Mouse (Mus musculus): ENCODE results near the gene Gm10642. TPM values are rescaled to one million over a fixed set of nuclear protein-coding genes. Genes with fewer than 3 reads are reported as not detected.

Gene Gm10642
- polyA plus RNA-seq, 1 experiment: 29.1 TPM

DNA sequence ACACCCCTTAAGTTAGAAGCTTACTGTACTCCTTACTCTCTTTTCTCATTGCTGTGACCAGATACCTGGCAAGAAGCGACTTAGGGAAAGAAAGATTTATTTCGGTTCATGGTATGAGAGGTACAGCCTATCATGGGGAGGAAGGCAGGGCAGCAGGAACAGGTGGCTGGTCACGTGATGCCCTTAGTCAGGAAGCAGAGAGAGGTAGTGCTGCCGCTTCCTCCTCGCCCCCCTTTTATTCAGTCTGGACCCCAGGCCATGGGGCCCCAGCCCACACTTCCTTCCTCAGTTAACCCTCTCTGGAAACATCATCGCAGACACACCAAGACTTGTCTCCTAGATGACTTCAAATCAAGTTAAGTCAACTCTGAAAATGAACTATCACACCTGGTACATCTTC lies 15.2 kb downstream of the Gm10642 start:
- Histone ChIP-seq H3K9me3 (0 out of 2 replicates have a peak, but pooled peaks cover 3% of the 10 kb centered on the region), H3K4me1 (peaks cover 60% of the 10 kb centered on the region), H3K27me3 (replicated peaks) (no peaks in the 10 kb centered on the region), H3K4me3 (replicated peaks) (peak overlapping the region; percentile 57), H3K36me3 (replicated peaks; ENCODE audit: low read length) (peaks cover 2% of the 10 kb centered on the region)
- no peak for TF ChIP-seq FLI1 (IDR thresholded peaks at IDR 0.05; ENCODE audit: low read length)
- no peak for TF ChIP-seq GATA1 (IDR thresholded peaks at IDR 0.05; ENCODE audit: borderline replicate concordance, low read length)

GRCm38 (mm10) chr9:70671772-70672579 lies 15.9 kb downstream of the Gm10642 start:
- peaks cover 57% of the 10 kb centered on the region for H3K4me1 ChIP-seq
- TF ChIP-seq FLI1 (IDR thresholded peaks at IDR 0.05; ENCODE audit: low read length) (no peak), GATA1 (IDR thresholded peaks at IDR 0.05; ENCODE audit: borderline replicate concordance, low read length) (no peak)
- no peaks in the 10 kb centered on the region for H3K27me3 ChIP-seq (replicated peaks)
- H3K9me3 ChIP-seq: 0 out of 2 replicates have a peak, but pooled peaks cover 3% of the 10 kb centered on the region
- peaks cover 2% of the 10 kb centered on the region for H3K36me3 ChIP-seq (replicated peaks; ENCODE audit: low read length)
- H3K4me3 ChIP-seq (replicated peaks): peak overlapping the region; percentile 51

DNA sequence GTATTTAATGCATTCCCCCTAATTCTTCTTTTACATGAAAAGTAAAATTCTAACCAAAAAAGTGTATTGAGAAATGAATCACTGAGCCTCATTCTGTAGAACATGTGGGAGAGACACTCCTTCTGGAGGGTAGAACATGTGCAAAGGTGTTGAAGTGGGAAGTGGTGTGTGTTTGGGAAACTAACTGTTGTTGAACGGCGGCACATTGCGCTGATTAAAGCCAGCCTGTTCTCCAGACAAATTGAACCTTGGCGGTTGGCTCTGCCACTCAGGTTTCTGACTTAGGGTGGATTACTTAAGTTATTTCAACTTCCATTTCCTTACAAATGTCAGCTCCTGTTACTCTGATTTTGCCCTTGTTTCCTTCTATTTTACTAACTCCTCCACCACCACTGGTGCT lies 17.6 kb downstream of the Gm10642 start:
- no peaks in the 10 kb centered on the region for H3K36me3 ChIP-seq (replicated peaks; ENCODE audit: low read length)
- no peak overlapping the region for H3K4me3 ChIP-seq (replicated peaks)
- no peaks in the 10 kb centered on the region for H3K9me3 ChIP-seq
- H3K27me3 ChIP-seq (replicated peaks): no peaks in the 10 kb centered on the region
- TF ChIP-seq FLI1 (IDR thresholded peaks at IDR 0.05; ENCODE audit: low read length) (no peak), GATA1 (IDR thresholded peaks at IDR 0.05; ENCODE audit: borderline replicate concordance, low read length) (no peak)
- peaks cover 62% of the 10 kb centered on the region for H3K4me1 ChIP-seq

DNA sequence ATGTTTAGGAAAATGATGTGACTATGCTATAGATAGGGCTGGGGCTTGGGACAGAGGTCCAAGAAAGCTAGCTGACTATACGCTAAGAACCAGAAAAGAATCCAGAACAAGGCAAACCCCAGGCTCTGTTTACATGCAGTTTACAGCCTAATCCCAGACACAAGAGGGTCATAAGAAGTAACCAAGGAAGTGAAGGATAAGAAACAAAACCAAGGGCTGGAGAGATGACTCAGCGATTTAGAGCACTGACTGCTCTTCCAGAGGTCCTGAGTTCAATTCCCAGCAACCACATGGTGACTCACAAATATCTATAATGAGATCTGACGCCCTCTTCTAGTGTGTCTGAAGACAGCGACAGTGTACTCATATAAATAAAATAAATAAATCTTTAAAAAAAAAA lies 19.1 kb downstream of the Gm10642 start:
- no peaks in the 10 kb centered on the region for H3K27me3 ChIP-seq (replicated peaks)
- no peak overlapping the region for H3K4me3 ChIP-seq (replicated peaks)
- no peaks in the 10 kb centered on the region for H3K9me3 ChIP-seq
- TF ChIP-seq FLI1 (IDR thresholded peaks at IDR 0.05; ENCODE audit: low read length): no peak
- no peak for TF ChIP-seq GATA1 (IDR thresholded peaks at IDR 0.05; ENCODE audit: borderline replicate concordance, low read length)
- H3K36me3 ChIP-seq (replicated peaks; ENCODE audit: low read length): no peaks in the 10 kb centered on the region
- peaks cover 58% of the 10 kb centered on the region for H3K4me1 ChIP-seq

- Histone ChIP-seq H3K27me3 (replicated peaks) (no peaks in the 10 kb centered on the region), H3K4me1 (peaks cover 53% of the 10 kb centered on the region), H3K4me3 (replicated peaks) (no peak overlapping the region), H3K36me3 (replicated peaks; ENCODE audit: low read length) (no peaks in the 10 kb centered on the region), H3K9me3 (no peaks in the 10 kb centered on the region)
- TF ChIP-seq FLI1 (IDR thresholded peaks at IDR 0.05; ENCODE audit: low read length) (no peak), GATA1 (IDR thresholded peaks at IDR 0.05; ENCODE audit: borderline replicate concordance, low read length) (no peak)
These were observed 19.9 kb downstream of the Gm10642 start for GRCm38 (mm10) chr9:70675961-70676360.

DNA sequence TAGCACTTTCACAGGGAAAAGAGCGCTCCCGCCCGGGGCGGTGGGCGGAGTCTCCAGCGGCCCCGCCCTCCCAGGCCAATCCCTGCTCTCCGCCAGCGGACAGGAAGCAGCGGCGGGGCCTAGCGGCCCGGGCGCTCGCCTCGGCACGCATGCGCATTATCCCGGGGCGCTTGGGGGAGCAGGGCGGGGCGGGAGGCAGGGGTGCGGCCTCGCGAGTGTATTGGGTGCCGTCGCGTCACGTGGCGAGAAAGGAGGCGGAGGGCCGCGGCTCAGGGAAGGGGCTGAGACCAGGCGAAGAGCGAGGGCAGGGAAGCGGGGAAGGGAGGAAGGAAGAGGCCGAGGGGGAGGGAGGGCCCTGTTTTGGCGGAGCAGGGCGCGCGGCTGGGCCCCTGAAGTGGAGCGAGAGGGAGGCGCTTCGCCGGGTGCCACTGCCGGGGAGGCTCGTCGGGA lies 22.7 kb downstream of the Gm10642 start, which contains the start of gene Adam10:
TSS of gene Adam10 (plus strand) at position 316 of the 450 bp plus-strand sequence.
- TF ChIP-seq FLI1 (IDR thresholded peaks at IDR 0.05; ENCODE audit: low read length) (no peak), GATA1 (IDR thresholded peaks at IDR 0.05; ENCODE audit: borderline replicate concordance, low read length) (no peak)
- Histone ChIP-seq H3K4me1 (peaks cover 49% of the 10 kb centered on the region), H3K36me3 (replicated peaks; ENCODE audit: low read length) (peaks cover 5% of the 10 kb centered on the region), H3K4me3 (replicated peaks) (peak within 1 kb of the TSS; percentile 99), H3K27me3 (replicated peaks) (no peaks in the 10 kb centered on the region), H3K9me3 (no peaks in the 10 kb centered on the region)

- H3K4me3 ChIP-seq (replicated peaks): peak overlapping the region; percentile 99
- peaks cover 9% of the 10 kb centered on the region for H3K36me3 ChIP-seq (replicated peaks; ENCODE audit: low read length)
- no peak for TF ChIP-seq GATA1 (IDR thresholded peaks at IDR 0.05; ENCODE audit: borderline replicate concordance, low read length)
- no peak for TF ChIP-seq FLI1 (IDR thresholded peaks at IDR 0.05; ENCODE audit: low read length)
- peaks cover 47% of the 10 kb centered on the region for H3K4me1 ChIP-seq
- H3K27me3 ChIP-seq (replicated peaks): no peaks in the 10 kb centered on the region
- H3K9me3 ChIP-seq: no peaks in the 10 kb centered on the region
These were observed 23.4 kb downstream of the Gm10642 start for GRCm38 (mm10) chr9:70679132-70680091.

- H3K4me3 ChIP-seq (replicated peaks): peak overlapping the region; percentile 99
- no peaks in the 10 kb centered on the region for H3K27me3 ChIP-seq (replicated peaks)
- H3K9me3 ChIP-seq: no peaks in the 10 kb centered on the region
- no peak for TF ChIP-seq GATA1 (IDR thresholded peaks at IDR 0.05; ENCODE audit: borderline replicate concordance, low read length)
- TF ChIP-seq FLI1 (IDR thresholded peaks at IDR 0.05; ENCODE audit: low read length): no peak
- H3K4me1 ChIP-seq: peaks cover 53% of the 10 kb centered on the region
- peaks cover 24% of the 10 kb centered on the region for H3K36me3 ChIP-seq (replicated peaks; ENCODE audit: low read length)
These were observed 26.2 kb downstream of the Gm10642 start for GRCm38 (mm10) chr9:70682202-70682601.

DNA sequence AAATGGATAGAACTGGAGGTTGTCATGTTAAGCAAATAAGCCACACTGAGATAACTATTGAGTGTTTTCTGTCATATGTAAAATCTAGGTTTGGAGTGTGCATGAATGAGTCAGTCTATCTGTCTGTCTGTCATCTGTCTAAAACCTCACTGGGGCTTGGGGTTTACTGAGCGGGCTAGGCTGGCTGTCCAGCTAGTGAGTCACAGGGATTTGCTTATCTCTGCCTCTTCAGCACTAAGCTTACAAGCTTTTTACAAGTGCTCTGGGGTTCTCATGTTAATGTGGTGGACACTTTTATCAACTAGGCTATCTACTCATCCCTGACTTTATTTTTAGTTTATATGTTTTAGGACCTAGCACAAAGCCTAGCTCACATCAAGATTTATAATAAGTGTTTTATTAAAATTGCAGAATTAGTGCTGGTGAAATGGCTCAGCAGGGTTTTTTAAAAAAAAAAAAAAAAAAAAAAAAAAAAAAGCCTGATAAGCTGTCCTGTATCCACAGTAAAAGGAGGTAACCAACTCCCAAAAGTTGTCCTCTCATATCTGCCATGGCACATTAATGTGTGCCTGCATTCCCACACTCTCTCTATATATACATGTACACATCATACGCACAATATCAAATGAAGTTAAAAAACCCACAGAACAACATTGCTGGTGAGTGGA lies 32.4 kb downstream of the Gm10642 start:
- Histone ChIP-seq H3K4me1 (peaks cover 88% of the 10 kb centered on the region), H3K36me3 (replicated peaks; ENCODE audit: low read length) (peaks cover 22% of the 10 kb centered on the region), H3K4me3 (replicated peaks) (no peak overlapping the region), H3K27me3 (replicated peaks) (no peaks in the 10 kb centered on the region), H3K9me3 (no peaks in the 10 kb centered on the region)
- TF ChIP-seq FLI1 (IDR thresholded peaks at IDR 0.05; ENCODE audit: low read length) (no peak), GATA1 (IDR thresholded peaks at IDR 0.05; ENCODE audit: borderline replicate concordance, low read length) (no peak)
